In genomic region chr3:50992581-50993313, GRCm38 (mm10) we compare ENCODE assay signal across 15 mouse cellular contexts.
DNase-seq lines count a peak whose midpoint lies in the region; ATAC-seq lines count a peak whose summit lies in the region.
"Had no signal": no experiment of that assay in that cellular context is flagged by ENCODE, and none has a peak within 500 bp of the region (broad histone marks: within the 10 kb centered on the region; RNA-seq: fewer than 3 reads in every experiment).

No protein-coding gene starts in this region.

- H3K4me3 ChIP-seq in forebrain, embryonic 10.5 days: no peak overlapping the region
- no peak overlapping the region for H3K4me3 ChIP-seq in forebrain, embryonic 11.5 days (ENCODE audit: low read depth, low read length)
- no peak overlapping the region for H3K4me3 ChIP-seq in midbrain, embryonic 16.5 days (ENCODE audit: low read depth, low read length)
- no peak overlapping the region for H3K4me3 ChIP-seq in midbrain, embryonic 11.5 days (ENCODE audit: low read depth, low read length)
- H3K4me3 ChIP-seq in neural tube, embryonic 14.5 days (ENCODE audit: low read depth, low read length): no peak overlapping the region
- H3K4me3 ChIP-seq: embryonic facial prominence, embryonic 15.5 days; heart, adult 2 months; liver, embryonic 12.5 days had no signal

- H3K9ac ChIP-seq in forebrain, embryonic 11.5 days (ENCODE audit: low read length): no peak overlapping the region
- no peak overlapping the region for H3K9ac ChIP-seq in midbrain, embryonic 16.5 days (ENCODE audit: low read depth, low read length)
- no peak overlapping the region for H3K9ac ChIP-seq in midbrain, embryonic 11.5 days (ENCODE audit: low read length)
- H3K9ac ChIP-seq in neural tube, embryonic 14.5 days (replicated peaks; ENCODE audit: low read depth, low read length): no peak overlapping the region
- H3K9ac ChIP-seq: embryonic facial prominence, embryonic 15.5 days; liver, embryonic 12.5 days had no signal

- DNase-seq in forebrain, embryonic 10.5 days (ENCODE audit: extremely low spot score, low spot score): peak; percentile 18
- no peak for DNase-seq in forebrain, embryonic 11.5 days (ENCODE audit: low spot score)
- no peak for DNase-seq in midbrain, embryonic 11.5 days (ENCODE audit: low spot score, missing footprints)
- peak; percentile 10 for DNase-seq in kidney, postnatal 14 days
- DNase-seq in layer of hippocampus, adult 9-11 months: no peak
- DNase-seq in adrenal gland, postnatal 4 days (ENCODE audit: low spot score in 2 of 2): no peak
- DNase-seq: adrenal gland, postnatal 25 days; cerebellum, adult 2 months; heart, adult 2 months; lung, postnatal 14 days; right cerebral cortex, adult 18-20 months had no signal

- 41% methylated on average over 9 of the region's 9 CpGs for WGBS in forebrain, embryonic 10.5 days
- WGBS in forebrain, embryonic 11.5 days: 42% methylated on average over 9 of the region's 9 CpGs
- WGBS in midbrain, embryonic 16.5 days: 44% methylated on average over 9 of the region's 9 CpGs
- 44% methylated on average over 9 of the region's 9 CpGs for WGBS in midbrain, embryonic 11.5 days
- WGBS in neural tube, embryonic 14.5 days: 41% methylated on average over 9 of the region's 9 CpGs

- H3K27me3 ChIP-seq in forebrain, embryonic 10.5 days (ENCODE audit: poor library complexity, severe bottlenecking): no peaks in the 10 kb centered on the region
- H3K27me3 ChIP-seq in forebrain, embryonic 11.5 days (ENCODE audit: control insufficient read depth, insufficient read depth, low read length): no peaks in the 10 kb centered on the region
- H3K27me3 ChIP-seq in midbrain, embryonic 16.5 days (ENCODE audit: control insufficient read depth, insufficient read depth, low read depth, low read length): no peaks in the 10 kb centered on the region
- H3K27me3 ChIP-seq in midbrain, embryonic 11.5 days (ENCODE audit: control insufficient read depth, insufficient read depth, low read length): no peaks in the 10 kb centered on the region
- H3K27me3 ChIP-seq in neural tube, embryonic 14.5 days (ENCODE audit: control insufficient read depth, insufficient read depth, low read length): no peaks in the 10 kb centered on the region
- H3K27me3 ChIP-seq: embryonic facial prominence, embryonic 15.5 days; liver, embryonic 12.5 days had no signal

- no peak for ATAC-seq in forebrain, embryonic 11.5 days (replicated peaks; ENCODE audit: low FRiP score)
- peak; percentile 70; the same call in 1 of the 2 replicates for ATAC-seq in midbrain, embryonic 16.5 days
- no peak for ATAC-seq in midbrain, embryonic 11.5 days (ENCODE audit: low FRiP score)
- ATAC-seq in neural tube, embryonic 14.5 days (ENCODE audit: low read depth): peak; percentile 58; the same call in 1 of the 2 replicates
- ATAC-seq: liver, embryonic 12.5 days had no signal

- no peak overlapping the region for H3K4me2 ChIP-seq in forebrain, embryonic 11.5 days (ENCODE audit: low read depth, low read length, severe bottlenecking)
- no peak overlapping the region for H3K4me2 ChIP-seq in midbrain, embryonic 16.5 days (ENCODE audit: low read length)
- H3K4me2 ChIP-seq in midbrain, embryonic 11.5 days: no peak overlapping the region
- H3K4me2 ChIP-seq in neural tube, embryonic 14.5 days (ENCODE audit: low read depth, low read length): no peak overlapping the region
- H3K4me2 ChIP-seq: embryonic facial prominence, embryonic 15.5 days; liver, embryonic 12.5 days had no signal

- H3K4me1 ChIP-seq in forebrain, embryonic 10.5 days: peaks cover 24% of the 10 kb centered on the region
- H3K4me1 ChIP-seq in forebrain, embryonic 11.5 days (replicated peaks; ENCODE audit: control insufficient read depth, insufficient read depth, low read length): no peaks in the 10 kb centered on the region
- peaks cover 4% of the 10 kb centered on the region; the same call in 1 of the 2 replicates for H3K4me1 ChIP-seq in midbrain, embryonic 16.5 days (ENCODE audit: control insufficient read depth, insufficient read depth, low read length)
- H3K4me1 ChIP-seq in midbrain, embryonic 11.5 days (ENCODE audit: control insufficient read depth, insufficient read depth, low read length): peaks cover 4% of the 10 kb centered on the region
- H3K4me1 ChIP-seq in neural tube, embryonic 14.5 days (ENCODE audit: control insufficient read depth, insufficient read depth, low read length): no peaks in the 10 kb centered on the region
- H3K4me1 ChIP-seq: liver, embryonic 12.5 days had no signal

- H3K9me3 ChIP-seq in forebrain, embryonic 10.5 days: no peaks in the 10 kb centered on the region
- H3K9me3 ChIP-seq in forebrain, embryonic 11.5 days (ENCODE audit: control insufficient read depth, low read length): no peaks in the 10 kb centered on the region
- H3K9me3 ChIP-seq in midbrain, embryonic 16.5 days (replicated peaks; ENCODE audit: control insufficient read depth, low read length, poor library complexity, severe bottlenecking): no peaks in the 10 kb centered on the region
- H3K9me3 ChIP-seq in midbrain, embryonic 11.5 days (ENCODE audit: control insufficient read depth, low read length): no peaks in the 10 kb centered on the region
- no peaks in the 10 kb centered on the region for H3K9me3 ChIP-seq in neural tube, embryonic 14.5 days (ENCODE audit: control insufficient read depth, low read length)
- H3K9me3 ChIP-seq: embryonic facial prominence, embryonic 15.5 days; liver, embryonic 12.5 days had no signal

- H3K27ac ChIP-seq in forebrain, embryonic 10.5 days: peak overlapping the region; percentile 75
- no peak overlapping the region for H3K27ac ChIP-seq in forebrain, embryonic 11.5 days (ENCODE audit: low read depth, low read length)
- no peak overlapping the region for H3K27ac ChIP-seq in midbrain, embryonic 16.5 days (ENCODE audit: low read length)
- no peak overlapping the region for H3K27ac ChIP-seq in midbrain, embryonic 11.5 days (ENCODE audit: low read depth, low read length)
- H3K27ac ChIP-seq in neural tube, embryonic 14.5 days (ENCODE audit: low read depth, low read length): no peak overlapping the region
- H3K27ac ChIP-seq: embryonic facial prominence, embryonic 15.5 days; heart, adult 2 months; liver, embryonic 12.5 days had no signal

- H3K36me3 ChIP-seq in forebrain, embryonic 10.5 days (replicated peaks): no peaks in the 10 kb centered on the region
- H3K36me3 ChIP-seq in forebrain, embryonic 11.5 days (ENCODE audit: control insufficient read depth, insufficient read depth, low read length): no peaks in the 10 kb centered on the region
- H3K36me3 ChIP-seq in midbrain, embryonic 16.5 days (ENCODE audit: control insufficient read depth, insufficient read depth, low read length): no peaks in the 10 kb centered on the region
- H3K36me3 ChIP-seq in midbrain, embryonic 11.5 days (ENCODE audit: control insufficient read depth, insufficient read depth, low read length): no peaks in the 10 kb centered on the region
- H3K36me3 ChIP-seq in neural tube, embryonic 14.5 days (ENCODE audit: control insufficient read depth, insufficient read depth, low read length): no peaks in the 10 kb centered on the region
- H3K36me3 ChIP-seq: embryonic facial prominence, embryonic 15.5 days; liver, embryonic 12.5 days had no signal

Comparison
In these comparisons a context has a peak if more than half of its experiments do, and no peak if none do; other contexts are left out.
1. DNase-seq: peak in forebrain, embryonic 10.5 days (single experiment) and kidney, postnatal 14 days (single experiment); none in forebrain, embryonic 11.5 days (single experiment), midbrain, embryonic 11.5 days (single experiment), layer of hippocampus, adult 9-11 months (single experiment) and adrenal gland, postnatal 4 days (0 of 2).
2. ATAC-seq: peak in midbrain, embryonic 16.5 days (single experiment) and neural tube, embryonic 14.5 days (single experiment); none in forebrain, embryonic 11.5 days (single experiment) and midbrain, embryonic 11.5 days (single experiment).